Mouse (Mus musculus) yolk sac, embryonic 10.5 days (tissue): ENCODE data around the gene BC051019.

Experiments
- DNase-seq: peaks from one replicate; pipeline ENCODE4 v3.0.0-alpha.2; 2017; ENCODE audit warnings: low spot score

BC051019 gene

DNA sequence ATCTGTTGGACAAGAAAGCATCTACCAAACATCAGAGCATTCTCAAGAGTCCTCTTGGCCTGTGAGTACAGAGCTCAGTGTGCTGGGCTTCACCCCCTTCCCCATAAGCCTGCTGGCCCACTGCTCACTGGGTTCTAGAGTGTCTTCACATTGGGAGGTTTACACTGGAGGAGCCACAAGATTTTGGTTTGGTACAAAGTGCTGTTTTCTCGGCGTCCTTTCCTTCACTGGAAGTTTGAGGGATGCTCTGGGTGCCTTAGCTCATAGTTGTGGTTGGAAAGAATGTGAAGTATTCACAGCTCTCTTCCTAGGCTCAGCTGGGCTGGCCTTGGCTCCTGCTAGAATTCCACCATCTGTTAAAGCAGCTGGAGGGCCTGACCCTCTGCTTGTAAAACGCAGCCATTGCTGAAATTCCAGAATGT lies 14.7 kb downstream of the BC051019 start:
- DNase-seq: peak; percentile 35

DNA sequence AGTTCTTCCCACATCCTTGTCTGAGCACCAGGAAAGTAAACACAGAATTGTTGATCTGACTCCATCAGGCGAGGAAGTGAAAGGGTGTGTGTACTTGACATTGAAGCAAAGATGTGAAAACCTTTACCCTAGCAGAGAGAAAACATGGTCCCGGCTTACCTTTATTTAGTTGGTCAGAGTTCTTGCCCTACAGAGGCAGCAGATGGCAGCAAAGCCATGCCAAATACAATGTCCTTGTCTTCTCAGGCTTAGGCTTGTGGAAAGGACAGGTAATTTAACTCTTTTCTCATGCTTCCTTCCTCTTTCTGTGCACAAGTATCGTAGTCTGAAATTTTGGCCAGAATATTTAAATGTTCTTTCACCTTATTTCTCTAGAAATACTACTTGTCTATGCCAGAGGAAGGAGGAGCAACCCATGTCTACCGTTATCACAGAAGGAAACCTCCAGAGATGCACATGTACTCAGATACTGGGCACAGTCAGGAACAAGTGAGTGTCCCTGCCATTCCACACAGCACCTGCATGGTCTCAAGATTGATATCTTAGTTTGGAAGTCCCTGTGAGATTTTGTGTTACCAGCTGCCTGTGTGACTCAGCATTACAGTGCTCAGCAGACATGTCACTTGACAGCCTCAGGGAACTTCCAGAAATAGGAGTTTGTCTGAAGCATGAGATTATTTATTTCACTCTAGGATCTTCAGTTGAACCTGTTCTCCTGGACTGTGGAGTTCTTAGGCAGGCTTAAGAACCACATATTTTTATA lies 16.4 kb downstream of the BC051019 start:
- DNase-seq: peak; percentile 18

DNA sequence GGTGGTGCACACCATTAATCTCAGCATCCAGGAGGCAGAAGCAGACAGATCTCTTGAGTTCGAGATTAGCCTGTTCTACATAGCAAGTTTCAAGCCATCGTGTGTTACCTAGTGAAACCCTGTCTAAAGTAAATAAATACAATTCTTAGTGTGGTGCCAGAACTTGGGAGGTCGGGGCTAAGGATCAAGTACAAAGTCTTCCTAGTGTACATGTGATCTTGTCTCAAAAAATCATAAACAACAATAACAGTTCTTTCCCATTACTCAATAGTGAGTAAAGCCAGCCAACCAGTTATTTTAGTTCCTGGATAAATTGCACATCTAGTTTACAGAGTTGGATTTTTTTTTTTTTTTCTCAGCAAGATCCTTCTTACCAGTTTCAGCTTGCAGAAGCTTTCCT lies 19.2 kb downstream of the BC051019 start:
- no peak for DNase-seq

DNA sequence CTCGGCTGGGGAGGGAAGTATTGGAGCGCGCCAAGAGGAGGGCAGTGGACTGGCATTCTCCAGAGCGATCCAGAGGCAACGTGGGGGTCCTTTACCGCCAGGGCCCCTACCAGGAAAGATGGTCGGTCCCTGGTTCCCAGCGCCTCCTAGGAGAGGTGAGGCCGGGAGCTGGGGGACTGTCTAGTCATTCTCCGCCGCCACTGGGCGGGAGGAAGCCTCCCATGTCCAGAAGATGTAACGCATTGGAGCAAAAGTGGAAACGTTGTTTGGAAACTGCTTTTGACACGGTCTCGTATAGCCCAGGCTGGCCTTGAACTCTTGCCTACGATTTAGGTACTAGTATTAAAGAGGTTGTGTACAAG lies 19.7 kb downstream of the BC051019 start:
- DNase-seq: no peak

DNA sequence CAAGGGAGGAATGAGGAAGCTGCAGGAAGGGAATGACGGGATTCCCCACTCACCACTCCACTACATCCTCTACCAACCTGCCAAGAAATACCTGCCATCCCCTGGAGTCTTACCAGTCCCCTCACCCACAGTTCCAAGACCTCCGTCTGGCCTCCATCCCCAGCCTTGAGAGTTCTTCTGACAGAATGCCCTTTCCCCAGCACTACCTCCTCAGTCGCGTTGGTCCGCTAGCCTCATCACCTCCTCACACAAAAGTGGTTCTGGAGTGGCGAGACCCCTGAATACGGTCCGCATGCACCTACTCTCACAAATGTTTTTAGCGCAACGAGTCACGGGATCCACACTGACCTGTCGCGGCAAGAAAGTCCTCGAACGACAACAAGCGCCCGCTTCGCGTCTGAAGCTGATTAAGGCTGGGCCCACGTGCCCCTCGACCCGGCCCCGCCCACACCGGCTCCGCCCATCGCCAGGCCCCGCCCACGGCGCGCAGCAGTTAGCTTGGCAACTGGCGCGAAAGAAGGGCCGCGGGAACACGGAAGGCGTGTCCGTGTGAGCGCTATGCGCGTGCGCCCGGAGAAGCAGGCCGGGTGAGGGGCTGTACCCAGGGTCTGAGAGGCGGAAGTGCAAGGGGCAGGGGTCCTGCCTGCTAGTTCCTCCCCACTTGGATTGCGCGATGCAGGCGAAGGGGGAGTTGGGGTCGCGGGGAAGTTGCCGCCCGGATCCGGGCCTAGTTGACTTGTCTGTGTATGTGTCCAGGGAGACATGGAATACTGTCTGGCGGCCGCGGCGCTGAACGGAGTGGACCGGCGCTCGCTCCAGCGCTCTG lies 20.2 kb downstream of the BC051019 start, which contains the start of the genes St5 and Akip1:
Gene St5, minus strand, starts transcription at position 416 of the 826 bp plus-strand sequence.
Gene Akip1, plus strand, starts transcription at position 501 of the 826 bp plus-strand sequence.
- peak; percentile 97 for DNase-seq

DNA sequence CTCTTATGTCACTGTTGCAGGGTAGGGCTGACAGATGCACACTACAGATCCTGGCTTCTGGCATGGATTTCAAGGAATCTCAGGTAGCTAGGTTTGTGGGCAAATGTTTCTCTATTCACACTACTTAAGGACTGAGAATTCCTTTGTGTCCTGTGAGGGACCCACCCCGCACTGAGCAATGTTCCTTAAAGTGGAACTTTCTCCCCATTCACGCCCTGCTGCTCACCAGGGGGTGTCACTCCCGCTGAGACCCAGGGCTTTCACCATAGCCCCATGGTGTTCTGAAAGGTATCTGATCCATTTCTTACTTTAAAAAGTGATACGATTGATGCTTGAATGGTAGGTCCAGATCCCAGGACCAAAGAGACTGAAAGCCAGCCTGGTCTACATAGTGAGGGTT lies 20.9 kb downstream of the BC051019 start:
- no peak for DNase-seq

DNA sequence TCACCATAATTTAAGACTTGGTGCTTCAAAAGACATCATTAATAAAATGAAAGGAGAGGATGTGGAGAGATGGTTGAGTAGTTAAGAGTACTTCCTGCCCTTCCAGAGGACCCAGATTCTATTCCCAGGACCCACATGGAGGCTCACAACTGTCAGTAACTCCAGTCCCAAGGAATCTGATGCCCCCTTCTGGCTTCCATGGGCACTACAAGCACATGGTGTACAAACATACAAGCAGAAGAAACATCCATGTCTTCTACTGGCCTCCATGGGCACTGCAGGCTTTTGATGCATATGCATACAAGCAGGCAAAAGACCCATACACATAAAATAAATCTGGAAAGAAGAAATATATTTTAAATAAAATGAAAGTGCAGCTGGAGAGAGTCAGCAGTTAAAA lies 23.4 kb downstream of the BC051019 start:
- DNase-seq: no peak

DNA sequence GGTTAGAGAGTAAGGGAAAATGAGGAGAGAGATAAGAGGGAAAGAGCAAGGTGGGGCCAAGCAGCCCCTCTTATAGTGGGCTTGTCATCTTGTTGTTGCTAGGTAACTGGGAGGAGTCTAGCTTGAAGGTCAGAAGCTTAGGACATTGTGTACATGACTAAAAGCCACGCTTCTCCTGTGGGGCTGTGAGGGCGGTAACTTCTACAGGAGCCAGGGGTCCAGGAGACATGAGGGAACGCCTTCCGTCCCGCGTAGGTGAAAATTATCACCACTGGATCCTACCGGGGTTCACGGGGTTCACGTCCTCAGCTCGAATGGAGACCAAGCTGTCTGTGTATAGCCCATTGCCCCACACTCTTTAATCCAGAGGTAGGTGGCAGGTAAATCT lies 28.3 kb downstream of the BC051019 start:
- DNase-seq: no peak

DNA sequence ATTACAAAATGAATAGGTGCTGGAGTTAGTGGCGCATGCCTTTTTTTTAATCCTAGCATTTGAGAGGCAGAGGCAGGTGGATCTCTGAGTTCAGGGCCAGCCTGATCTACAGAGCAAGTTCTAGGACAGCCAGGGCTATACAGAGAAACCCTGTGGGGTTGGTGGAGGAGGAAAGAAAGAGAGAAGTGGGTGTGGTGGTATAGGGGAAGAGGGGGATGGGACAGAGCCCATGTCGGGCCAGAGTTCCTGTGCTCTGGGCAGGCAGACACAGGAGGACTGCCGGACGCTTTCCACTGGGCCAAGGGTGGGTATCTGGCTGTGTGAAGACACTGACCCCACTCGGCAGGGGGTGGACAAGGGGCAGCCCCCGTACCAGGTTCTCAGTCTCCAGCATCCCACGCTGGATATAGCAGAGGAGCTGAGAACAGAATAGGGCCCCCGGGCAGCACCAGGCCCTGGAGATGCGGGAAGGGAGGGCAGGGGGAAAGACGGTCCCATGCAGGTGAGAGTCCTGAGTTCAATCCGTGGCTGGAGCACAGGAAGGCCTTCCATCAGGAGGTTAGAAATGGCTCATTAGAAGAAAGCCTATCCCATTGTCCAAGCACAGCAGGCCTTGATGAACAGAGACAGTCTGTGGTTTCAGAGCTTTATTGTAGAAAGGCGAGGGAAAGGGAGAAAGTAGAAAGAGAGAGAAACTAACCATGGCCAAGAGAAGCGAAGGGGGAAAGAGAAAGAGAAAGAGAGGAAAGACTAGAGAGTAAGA lies 28.9 kb downstream of the BC051019 start:
- no peak for DNase-seq

DNA sequence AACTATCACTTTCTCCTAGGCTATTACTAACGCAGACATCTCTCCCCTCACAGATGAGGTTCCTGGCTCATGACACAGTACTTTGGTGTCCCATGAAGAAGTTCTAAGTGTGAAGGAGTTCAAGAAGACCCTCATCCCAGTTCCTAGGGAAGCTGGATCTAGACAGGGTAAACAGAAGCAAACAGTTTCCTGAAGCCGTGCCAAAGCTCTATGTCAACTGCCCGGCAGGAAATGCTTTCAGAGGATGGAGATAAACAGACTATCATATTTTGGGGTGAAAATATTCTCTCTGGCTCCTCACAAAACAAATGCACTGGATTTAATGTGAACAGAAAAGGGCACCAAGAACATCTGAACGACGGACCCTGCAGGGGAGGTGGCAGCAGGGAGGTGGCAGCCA lies 32.7 kb downstream of the BC051019 start:
- DNase-seq: no peak

DNA sequence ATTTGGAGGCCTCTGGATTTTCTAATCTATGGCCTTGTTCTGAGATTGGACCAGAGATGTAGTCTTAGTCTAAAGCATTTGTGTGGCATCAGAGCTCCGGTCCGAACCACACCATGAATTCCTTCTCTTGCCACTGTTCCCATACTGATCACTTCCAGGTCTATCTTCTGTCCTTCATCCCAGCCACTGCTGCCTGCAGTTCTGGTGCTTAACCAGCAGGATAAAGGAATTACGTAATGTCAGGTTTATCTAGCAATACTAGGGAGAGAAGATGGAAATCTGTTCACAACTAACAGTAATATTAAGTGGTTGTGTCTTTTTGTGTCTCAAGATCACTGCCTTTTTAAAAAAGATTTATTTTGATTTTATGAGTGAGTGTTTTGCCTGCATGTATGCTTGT lies 33.5 kb downstream of the BC051019 start:
- no peak for DNase-seq

DNA sequence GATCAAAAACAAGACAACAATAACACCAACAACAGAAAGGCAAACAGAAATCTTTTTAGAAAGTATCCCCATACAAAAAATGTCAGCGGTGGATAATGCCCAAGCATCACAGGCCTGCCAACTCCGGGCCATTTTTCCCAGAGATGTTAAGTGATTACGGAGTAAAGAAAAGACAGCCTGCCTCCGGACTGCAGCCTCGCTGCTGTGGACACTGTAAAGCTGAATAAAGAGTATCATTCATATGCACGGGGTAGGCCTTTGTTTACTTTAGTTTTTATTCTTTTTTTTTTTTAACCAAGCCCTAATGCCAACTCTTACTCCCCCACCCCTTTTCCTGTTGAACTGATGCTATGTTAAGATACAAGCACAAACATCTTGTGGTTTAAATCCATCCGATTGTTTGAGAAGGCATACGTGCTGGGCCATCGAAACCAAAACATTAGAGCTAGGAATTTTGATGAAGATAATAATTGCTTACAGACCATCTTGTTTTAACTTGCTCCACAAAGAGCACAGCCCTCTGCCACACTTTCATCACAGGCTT lies 37.0 kb downstream of the BC051019 start:
- DNase-seq: no peak

DNA sequence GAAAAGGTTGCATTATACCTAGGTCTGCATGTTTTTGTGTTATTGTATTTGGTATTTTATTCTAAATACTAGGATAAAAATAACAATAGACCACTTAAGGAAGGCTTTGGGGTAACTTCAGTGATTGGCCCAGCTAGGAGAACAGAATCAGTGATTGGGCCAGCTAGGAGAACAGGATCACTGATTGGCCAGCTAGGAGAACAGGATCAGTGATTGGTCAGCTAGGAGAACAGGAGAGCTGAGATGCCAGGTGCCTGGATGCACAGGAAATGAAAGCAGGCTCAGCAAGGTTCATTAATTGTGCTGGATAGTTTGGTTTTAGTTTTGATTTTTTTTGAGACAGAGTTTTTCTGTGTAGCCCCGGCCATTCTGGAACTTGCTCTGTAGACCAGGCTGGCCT lies 42.8 kb downstream of the BC051019 start:
- DNase-seq: no peak

DNA sequence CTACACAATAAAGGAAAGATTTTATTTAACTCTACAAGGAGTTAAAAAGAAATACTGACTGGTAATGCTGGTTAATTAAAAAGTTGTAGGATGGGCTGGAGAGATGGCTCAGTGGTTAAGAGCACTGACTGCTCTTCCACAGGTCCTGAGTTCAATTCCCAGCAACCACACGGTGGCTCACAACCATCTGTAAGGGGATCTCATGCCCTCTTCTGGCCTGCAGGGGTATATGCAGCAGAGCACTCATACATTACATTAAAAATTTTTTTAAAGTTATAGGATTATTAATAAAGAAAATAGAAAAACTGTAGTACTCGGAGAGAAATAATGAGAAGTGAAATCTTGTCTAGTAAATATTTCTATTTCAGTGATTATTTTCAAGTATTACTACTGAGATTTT lies 43.4 kb downstream of the BC051019 start:
- DNase-seq: no peak

DNA sequence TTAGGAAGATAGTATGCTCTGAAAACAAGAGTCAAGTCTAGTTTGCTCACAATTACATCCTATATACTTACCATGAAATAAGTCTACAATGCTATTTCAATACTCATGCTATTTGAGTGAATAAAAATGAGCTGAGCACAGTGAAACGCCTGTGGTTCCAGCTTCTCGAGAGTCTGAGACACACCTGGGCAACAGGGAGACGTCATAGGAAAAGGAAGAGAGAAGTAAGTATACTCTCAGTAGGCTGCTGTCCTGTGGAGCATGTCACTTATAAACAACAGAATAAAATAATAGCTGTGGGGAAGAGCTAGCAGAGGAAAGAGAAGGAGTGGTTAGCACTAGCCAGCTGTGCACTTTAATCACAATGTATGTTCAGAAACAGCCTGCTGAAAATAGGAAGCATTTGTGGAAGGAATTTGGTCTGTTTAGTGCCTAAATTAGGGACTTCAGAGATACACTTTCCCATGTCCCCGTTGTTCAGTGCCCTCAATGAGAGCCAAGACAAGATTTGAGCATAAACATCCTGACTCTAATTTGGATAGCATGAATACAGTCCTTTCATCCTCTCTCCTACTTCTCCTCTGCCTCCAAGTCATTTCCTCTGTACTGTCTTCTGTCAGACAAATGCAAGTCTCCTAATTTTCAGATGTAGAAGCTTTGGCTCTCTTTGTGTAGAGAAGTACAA lies 48.6 kb downstream of the BC051019 start:
- no peak for DNase-seq

DNA sequence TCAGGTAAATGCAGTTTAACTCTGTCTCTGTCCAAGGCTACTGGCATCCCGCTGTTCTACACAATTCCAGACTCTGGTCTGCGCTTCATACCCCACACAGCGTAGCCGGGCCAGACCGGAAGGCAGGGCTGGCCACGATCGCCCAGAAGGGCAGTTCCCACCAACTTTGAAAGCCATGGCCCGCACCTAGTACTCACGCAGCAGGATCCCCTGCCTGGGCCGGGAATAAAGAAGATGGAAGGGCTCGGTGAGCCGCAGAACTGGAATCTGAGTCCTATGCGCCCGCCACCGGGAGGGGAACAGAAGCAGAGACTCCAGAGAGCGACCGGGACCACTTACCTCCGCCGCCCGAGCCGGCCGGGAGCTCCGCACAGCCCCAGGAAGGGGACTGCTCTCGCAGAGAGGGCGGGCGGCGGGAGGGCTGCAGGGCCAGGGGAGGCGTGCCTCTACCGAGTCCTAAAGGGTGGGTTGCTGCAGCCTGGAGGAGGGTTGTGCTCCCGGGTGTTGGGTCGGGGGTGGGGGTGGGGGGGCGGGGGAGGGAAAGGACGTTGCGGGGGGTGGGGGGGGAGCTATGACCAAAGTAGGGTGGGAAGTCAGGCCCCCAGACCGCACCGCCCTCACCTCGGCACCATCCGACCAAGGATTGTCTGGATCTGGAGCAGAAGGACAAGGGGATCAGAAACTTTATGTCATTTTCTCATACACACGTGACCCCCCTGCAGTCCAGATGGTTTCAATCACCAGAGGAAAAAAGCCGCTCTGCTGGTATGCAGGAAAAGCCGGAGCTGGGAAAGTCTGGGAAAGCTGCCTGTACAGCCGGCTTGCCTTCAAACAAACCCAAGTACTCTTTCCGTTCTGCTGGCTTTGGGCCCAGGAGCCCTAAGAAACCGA lies 51.8 kb downstream of the BC051019 start:
- DNase-seq: peak; percentile 87

DNA sequence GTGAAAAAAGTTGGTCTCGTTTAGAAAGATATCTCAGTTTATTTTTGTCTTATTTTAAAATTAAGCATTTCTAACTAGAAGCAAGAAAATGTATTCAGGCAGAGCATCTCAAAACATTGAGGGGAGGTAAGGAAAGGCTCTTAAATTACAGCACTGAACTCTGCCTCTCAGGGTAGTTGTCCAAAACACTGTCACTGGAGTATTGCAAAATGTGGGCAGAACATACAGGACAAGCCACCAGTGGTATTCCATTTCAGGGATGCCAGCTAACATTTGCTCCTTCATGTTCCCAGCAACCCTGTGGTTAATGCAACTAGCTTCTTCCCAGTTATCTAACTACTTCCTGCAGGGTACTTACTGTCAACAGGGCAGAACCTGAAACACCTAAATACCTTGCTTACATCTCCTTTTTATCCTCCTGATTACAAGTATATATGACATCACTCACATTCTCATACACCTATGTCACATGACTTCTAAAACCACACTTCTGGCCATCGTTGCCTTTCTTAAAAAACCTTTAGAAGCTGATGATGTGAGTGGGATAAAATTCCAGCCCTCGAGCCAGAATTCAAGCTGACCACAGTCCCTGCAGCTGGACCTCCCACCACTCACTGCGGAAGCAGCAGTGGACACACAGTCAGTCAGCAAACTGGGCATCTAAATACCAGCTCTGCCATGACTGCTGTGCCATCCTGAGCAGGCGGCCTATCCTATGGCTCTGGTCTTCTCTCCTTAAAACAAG lies 54.1 kb downstream of the BC051019 start:
- DNase-seq: no peak

DNA sequence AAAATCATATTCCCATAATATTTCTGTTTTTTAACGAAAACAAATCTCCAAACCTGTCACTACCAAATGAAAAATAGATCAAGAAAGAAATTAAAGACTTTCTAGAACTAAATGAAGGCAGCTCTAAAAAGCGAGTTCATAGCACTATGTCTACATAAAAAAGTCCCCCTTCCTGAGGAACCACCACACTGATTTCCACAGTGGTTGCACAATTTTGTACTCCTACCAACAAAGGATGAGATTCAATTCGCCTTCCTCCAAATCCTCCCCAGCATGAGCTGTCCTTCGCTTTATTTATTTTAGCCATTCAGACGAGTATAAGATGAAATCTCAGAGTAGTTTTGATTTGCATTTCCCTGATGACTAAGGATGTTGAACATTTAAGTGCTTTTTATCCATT lies 57.0 kb downstream of the BC051019 start:
- no peak for DNase-seq

DNA sequence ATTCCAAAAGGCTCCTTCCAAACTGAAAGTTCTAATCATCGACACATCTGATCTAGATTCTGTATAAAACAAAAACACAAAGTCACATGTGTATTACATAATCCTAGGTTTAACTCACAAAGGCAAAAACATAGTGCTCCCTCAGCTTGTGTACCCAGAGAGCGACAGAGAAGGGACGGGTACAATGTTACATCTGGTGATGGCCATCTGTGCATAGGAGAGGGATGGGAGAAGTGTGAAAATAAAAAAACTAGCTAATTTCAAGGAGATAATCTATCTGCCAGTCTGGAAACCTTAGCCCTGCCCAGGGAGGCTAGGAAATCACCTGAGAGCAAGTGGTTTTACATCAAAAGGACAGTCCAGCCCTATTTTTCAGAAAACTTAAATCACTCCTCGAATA lies 61.0 kb downstream of the BC051019 start:
- DNase-seq: no peak
